Mouse (Mus musculus) T-helper 2 cell (primary cell): Measurements from ENCODE around the gene Nfe2l3.

Experiments used
- in situ Hi-C: fragments of 300-600 bp; cut with MboI, MseI; formaldehyde crosslinking; loops from one replicate; pipeline ENCODE4 v1.15.1; 2025; ENCODE audit warnings: high pct_unique_total_duplicates

The Nfe2l3 gene

DNA sequence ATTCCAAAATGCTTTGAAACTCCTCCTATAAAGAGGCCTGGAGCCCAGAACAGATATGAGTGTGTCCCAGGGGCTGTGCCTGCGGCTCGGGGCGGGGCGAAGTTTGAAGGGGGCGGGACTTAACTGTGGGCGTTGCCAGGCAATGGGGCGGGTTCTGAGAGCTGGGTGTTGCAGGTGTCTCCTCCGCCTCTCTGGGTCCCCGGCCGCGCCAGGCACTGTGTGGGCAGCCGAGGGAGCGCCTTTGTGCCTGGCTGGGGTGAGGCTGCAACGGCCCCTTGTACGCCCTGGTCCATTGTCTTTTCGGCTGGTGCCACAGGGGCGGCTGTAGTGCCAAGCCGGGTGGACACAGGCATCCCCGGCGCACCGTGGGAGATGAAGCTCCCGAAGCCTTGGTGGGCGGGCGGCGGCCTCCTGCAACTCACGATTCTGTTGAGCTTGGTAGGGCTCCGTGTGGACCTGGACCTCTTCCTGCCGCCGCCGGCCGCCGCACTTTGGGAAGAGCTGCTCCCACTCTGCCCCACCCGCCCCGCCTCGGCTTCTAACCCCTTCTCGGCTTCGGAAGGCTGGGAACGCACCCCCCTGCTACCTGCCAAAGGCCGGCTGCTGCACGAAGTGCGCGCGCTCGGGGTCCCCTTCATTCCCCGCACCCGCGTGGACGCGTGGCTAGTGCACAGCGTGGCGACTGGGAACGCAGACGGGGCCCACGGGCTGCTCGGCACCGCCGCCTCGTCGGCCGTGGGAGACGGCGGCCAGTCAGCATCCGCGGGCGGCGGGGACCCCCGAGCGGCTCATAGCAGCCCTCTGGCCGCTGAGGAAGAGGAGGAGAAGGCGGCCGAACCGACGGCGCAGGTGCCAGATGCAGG is at the start of gene Nfe2l3:
Gene Nfe2l3 (plus strand): TSS at position 136 of the 863 bp plus-strand sequence.
- in situ Hi-C loops = loop anchor here (5.0 kb wide), 1 partner anchor 40 kb away; no protein-coding TSS in a partner anchor

DNA sequence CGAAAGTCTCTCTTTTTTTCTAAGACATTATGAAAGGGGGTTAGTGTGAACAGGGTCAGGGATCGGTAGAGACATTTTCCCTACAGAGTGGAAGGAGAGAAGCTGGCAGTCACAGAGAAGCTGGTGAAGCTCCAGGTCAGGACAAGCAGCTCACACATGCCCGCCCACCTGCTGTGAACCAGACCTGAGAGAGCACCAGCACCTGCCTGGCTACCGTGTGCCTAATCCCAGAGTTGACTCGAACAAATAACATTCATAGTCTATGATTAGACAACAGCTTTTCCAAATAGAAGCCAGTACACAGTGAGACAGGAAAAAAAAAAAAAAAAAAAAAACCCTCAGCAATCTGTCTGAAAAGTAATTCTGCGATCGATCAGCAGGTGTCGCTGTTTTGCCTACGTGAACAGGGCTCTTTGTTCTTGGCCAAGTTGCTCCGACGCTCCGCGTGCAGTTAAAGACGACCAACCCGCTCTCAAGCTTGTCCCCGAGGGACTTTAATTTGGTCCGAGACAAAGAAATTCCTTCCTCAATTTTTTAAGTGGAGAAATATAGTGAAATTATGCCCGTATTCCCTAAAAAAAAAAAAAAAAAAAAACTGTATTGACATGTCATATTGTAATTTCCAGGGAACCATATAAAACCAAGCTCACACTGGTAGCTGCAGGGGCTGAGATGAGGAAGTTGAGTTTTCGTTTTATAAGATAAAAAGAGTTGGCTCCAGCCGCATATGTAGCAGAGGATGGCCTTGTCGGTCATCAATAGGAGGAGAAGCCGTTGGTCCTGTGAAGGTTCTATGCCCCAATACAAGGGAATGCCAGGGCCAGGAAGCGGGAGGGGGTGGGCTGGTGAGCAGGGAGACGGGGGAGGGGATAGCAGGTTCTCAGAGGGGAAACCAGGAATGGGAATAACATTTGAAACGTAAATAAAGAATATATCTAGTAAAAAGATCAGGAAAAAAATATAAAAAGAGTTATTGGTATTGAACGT is 48.4 kb upstream of the Nfe2l3 start:
- in situ Hi-C loops = loop anchor here (5.0 kb wide), 1 partner anchor 193 kb away; no protein-coding TSS in a partner anchor

GRCm38 (mm10) chr6:51390505-51390904 is 42.0 kb upstream of the Nfe2l3 start:
- in situ Hi-C loops = loop anchor here (5.0 kb wide), 1 partner anchor 42 kb away; the partner anchor contains the start of gene Nfe2l3

GRCm38 (mm10) chr6:51391816-51392490 is 40.5 kb upstream of the Nfe2l3 start:
- in situ Hi-C loops = loop anchor here (5.0 kb wide), 1 partner anchor 40 kb away; the partner anchor contains the start of gene Nfe2l3

- in situ Hi-C loops = loop anchor here (5.0 kb wide), 1 partner anchor 39 kb away; the partner anchor contains the start of gene Nfe2l3
These were observed 38.9 kb upstream of the Nfe2l3 start for GRCm38 (mm10) chr6:51393341-51394128.

DNA sequence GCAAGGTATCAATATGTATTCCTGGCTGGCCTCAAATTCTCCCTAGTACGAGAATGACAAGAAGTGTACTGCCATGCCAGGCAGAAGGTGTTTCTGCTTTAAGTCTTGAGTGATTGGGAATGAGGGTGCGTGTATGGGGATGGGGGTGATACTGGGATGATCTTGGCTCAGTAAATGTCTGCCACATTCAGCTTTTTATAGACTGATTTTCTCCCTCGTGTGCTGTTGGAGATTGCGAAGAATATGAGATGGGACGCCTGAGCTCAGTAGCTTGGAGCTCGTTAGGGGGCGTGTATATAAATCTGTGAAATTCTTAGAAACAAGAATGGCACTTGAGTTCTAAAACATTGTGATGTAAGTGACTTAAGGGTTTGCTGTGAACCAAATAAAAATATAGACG is 38.1 kb upstream of the Nfe2l3 start:
- in situ Hi-C loops = loop anchor here (5.0 kb wide), 1 partner anchor 38 kb away; the partner anchor contains the start of gene Nfe2l3

DNA sequence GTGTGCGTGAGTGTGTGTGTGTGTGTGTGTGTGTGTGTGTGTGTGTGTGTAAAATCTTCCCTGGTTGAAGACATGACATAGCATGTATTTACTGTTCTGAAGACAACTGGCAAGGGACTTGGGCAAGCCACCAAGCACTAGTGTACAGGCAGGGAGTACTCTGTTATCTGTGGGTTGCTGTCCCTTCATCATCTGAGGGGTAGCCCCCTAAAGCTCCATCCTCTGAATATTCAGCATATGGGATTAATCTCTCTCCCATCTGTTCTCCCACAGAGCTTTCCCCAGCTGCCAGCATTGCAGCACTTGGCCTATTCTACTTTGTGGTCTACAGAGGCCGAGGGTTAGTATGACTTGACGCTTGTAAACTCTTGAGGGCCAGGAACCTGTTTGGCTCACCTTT is 37.5 kb upstream of the Nfe2l3 start:
- in situ Hi-C loops = loop anchor here (5.0 kb wide), 1 partner anchor 37 kb away; the partner anchor contains the start of gene Nfe2l3

DNA sequence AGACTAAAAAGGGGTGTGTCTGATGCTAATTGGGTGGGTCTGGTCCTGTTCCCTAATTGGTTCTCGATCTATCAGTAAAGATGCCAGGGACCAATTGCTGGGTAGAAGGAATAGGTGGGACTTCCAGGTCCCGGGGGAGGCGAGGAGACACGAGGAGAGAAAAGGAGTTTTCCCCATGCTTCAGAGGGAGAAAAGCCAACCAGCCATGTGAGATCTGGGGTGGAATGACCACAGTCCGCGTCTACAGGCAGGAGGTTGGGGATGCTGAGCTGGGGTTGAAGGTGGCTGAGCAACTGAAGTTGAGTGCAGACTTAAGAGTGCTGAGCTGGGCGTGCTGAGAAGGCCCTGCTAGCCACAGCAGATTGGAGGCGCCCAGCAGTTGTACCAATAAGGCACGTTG is 37.0 kb upstream of the Nfe2l3 start:
- in situ Hi-C loops = no loop called here

- in situ Hi-C loops = no loop called here
These were observed 33.4 kb upstream of the Nfe2l3 start for GRCm38 (mm10) chr6:51399113-51399518.

DNA sequence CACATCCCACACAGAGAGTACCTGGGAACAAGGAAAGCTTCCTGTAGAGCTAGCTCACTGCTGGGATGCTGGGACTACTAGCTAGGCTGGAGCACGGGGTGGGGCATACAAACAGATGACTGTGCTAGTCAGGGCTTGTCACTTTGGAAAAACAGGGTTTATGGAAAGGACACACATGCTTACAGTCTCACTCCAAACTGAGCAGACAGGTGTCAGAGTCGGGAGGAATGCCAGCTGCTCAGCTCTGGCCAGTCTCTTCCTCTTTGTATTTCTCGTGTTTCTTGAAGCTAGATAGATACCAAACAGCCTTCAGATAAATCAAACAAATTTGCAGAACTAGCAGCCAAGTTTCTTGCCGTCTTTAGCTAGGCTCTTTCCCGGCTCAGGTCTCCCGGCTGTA is 31.2 kb upstream of the Nfe2l3 start:
- in situ Hi-C loops = loop anchor here (25.0 kb wide), 1 partner anchor 436 kb away; no protein-coding TSS in a partner anchor

DNA sequence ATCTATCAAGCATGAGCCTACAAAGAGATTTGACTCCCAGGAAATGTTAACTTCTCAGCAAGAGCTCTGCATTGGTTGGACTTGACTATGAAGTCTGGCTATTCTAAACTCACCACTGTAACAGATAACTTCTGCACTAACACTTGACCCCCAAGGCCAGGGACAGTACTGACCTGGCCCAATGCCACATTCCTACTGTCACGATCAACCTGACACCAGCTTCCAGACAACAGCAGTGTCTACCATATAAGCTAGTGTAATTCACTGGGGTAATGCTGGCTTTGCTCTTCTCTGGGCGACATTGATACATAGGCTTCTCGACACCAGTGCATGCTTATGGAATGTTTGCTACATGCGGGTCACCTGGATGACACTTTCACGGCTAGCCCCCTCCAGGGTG is 28.9 kb upstream of the Nfe2l3 start:
- in situ Hi-C loops = loop anchor here (25.0 kb wide), 1 partner anchor 434 kb away; no protein-coding TSS in a partner anchor

DNA sequence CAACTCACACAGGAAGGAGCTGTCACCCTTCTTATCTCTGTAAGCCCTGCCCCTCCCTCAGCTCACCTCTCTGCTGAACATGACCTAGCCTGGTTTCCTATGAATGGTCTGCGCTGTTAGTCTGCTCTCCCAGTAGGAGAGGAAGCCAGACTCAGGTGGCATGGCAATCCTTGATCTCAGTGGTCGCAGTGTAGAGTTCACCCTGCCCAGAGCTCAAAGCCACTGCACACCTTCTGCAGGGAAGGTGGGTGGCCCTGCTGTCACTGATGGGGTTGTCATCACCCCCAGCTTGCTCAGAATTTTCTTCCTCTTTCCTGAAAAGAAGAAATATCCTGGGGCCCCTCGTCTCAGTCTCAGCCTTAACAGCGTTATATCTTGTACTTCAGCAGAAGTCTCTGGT is 28.0 kb upstream of the Nfe2l3 start:
- in situ Hi-C loops = loop anchor here (25.0 kb wide), 1 partner anchor 433 kb away; no protein-coding TSS in a partner anchor

DNA sequence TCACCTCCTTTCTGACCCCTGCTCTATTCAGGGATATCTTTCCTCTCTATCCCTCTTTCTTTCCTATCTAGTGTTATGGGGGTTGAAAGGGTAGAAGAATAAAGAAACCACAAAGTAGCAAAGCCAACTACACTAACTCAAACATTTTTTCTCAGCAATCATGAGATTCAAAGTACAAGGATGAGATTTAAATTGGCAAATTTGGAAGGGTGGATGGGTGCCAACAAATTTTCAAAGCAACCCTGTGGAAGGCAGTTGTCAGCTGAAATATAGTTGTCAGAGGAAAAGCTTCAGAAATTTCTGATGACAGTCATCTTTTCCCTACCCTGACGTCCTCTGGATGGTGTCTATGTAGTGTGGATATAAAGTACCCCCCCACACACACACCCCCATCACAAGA is 16.0 kb upstream of the Nfe2l3 start:
- in situ Hi-C loops = loop anchor here (25.0 kb wide), 1 partner anchor 421 kb away; no protein-coding TSS in a partner anchor

DNA sequence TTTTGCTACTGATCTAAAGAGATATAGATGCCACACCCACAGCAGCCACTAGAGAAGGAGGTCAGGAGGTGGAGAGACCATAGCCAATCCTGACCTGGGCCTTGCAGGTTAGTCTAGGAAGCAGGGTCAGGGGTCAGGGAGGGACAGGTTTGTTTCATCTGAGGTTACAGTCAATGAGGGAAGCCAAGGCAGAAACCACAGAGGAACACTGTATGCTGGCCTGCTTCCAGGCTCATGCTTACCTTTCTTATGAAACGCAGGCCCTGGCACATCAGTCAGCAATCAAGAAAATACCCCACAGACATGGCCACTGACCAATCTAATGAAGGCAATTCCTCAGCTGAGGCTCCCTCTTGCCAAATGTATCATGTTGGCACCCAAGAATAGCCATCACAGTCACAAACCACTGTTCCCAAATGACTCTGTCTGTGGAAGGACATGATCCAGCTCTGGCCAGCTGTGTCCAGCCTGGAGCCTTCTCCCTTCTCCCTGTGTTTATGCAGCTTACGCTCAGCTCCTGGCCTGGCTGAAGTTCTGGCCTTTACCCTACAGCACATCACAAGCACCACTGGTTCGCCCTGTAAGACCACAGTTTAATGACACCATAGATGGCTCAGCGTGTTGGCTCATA is 15.0 kb upstream of the Nfe2l3 start:
- in situ Hi-C loops = loop anchor here (25.0 kb wide), 1 partner anchor 420 kb away; no protein-coding TSS in a partner anchor

DNA sequence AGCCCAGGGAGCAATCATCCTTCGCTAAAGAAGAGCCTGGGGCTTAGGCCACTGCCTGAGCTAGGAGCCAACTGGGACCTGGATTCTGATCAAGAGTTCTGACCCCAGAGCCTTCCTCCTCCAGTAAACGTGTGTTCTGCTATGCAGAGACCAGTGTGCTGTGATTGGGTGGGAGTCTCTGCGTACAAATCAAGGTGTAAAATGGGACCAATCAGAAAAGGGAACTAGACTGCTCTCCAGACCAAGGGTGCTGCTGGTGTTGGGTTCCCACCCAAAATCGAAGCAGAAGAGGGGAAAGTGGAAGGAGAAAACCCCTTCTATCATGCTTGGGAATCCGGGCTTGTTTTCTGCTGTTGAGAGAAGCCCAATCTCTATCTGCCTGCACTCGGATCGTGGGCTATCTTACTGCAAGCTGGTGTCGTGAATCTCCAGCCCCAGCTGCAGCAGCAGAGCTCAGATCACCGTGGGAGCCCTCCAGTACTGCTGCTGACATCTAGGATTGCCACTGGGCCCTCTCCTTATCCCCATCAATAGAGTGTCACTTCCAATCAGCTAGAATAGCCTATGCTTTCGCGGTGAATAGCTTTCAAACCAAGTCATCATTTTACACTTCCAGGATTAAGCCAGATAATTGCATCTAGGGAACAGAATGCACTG is 8.9 kb upstream of the Nfe2l3 start:
- in situ Hi-C loops = loop anchor here (25.0 kb wide), 1 partner anchor 414 kb away; no protein-coding TSS in a partner anchor

- in situ Hi-C loops = loop anchor here (25.0 kb wide), 1 partner anchor 413 kb away; no protein-coding TSS in a partner anchor
These were observed 7.9 kb upstream of the Nfe2l3 start for GRCm38 (mm10) chr6:51424537-51424936.

DNA sequence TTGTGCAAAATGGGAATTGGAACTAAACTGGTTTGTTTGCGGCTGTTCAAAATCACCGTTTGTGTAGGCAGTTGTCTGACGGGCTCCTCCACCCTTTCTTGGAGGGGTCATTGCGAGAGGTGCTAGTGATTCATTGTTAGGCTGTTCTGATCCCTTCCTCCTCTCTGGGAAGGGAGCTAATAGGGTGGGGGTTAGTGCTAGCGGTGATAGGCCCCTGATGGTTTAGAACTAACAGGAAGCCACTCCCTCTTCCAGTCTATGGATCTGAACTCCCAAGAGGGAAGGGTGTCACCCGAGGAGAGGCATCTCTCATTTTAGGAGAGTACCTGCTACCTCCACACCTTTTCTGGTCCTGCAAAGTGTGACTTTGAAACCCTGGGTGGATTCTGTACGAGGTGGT is 1.8 kb downstream of the Nfe2l3 start:
- in situ Hi-C loops = loop anchor here (5.0 kb wide), 1 partner anchor 42 kb away; no protein-coding TSS in a partner anchor

DNA sequence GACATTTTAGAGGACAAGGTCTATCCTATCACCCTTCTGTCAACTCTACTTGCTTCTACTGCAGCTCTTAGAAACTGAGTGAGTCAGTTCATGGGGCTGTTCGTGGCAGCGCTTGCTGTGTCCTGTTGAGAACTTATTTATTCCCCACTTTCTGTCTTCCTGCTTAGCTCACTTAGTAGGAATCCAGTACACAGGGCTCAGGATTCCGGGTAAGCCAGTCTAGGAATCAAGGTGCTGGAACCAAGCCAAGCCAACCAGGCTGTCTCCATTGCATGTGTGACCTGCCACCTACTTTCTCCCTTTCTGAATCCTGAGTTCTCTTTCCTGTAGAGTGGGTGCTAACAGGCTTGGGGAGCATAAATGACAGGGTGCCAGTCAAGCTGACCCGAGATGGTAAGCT is 5.2 kb downstream of the Nfe2l3 start:
- in situ Hi-C loops = no loop called here
